Mouse (Mus musculus) spleen, adult 2 months (tissue): ENCODE measurements around the gene Dctpp1. TPM values are rescaled to one million over a fixed set of nuclear protein-coding genes. Genes with fewer than 3 reads are reported as not detected.
A peak's percentile ranks its signal among the peaks of the same experiment; 100 is the strongest.

Experiments used
- DNase-seq, 2 experiments: peaks; one replicate each; pipeline versions ENCODE4 v3.0.0 to v3.0.0-alpha.2; 2012 to 2021; ENCODE audit warnings: low spot score in 2 of 2, low read depth in 1 of 2
- H3K27ac ChIP-seq: fragments of 200-500 bp; 2 replicates; pipeline ENCODE4 v1.5.1; 2012; ENCODE audit warnings: low read length, inconsistent platforms; ENCODE audit not compliant: insufficient read depth
- H3K27me3 ChIP-seq: fragments of 200-500 bp; 2 replicates; pipeline ENCODE4 v1.6.1; 2012; ENCODE audit warnings: mild to moderate bottlenecking, moderate library complexity, low read length, inconsistent platforms; ENCODE audit not compliant: control insufficient read depth, insufficient read depth
- H3K36me3 ChIP-seq: fragments of 200-500 bp; 2 replicates; pipeline ENCODE4 v1.6.1; 2012; ENCODE audit warnings: mild to moderate bottlenecking, low read length, inconsistent platforms; ENCODE audit not compliant: control insufficient read depth, insufficient read depth
- H3K4me1 ChIP-seq: fragments of 200-500 bp; 2 replicates; pipeline ENCODE4 v1.6.1; 2011; ENCODE audit warnings: inconsistent platforms; ENCODE audit not compliant: control insufficient read depth, insufficient read depth, insufficient read length
- H3K4me3 ChIP-seq: fragments of 200-500 bp; 2 replicates; pipeline ENCODE4 v1.5.1; 2011; ENCODE audit warnings: mild to moderate bottlenecking, inconsistent platforms; ENCODE audit not compliant: insufficient read depth, insufficient read length; ENCODE audit errors: extremely low read depth
- CTCF ChIP-seq: fragments of 200-500 bp; IDR thresholded peaks from 2 replicates; pipeline ENCODE4 v1.5.1; 2011; ENCODE audit warnings: mild to moderate bottlenecking, inconsistent platforms; ENCODE audit not compliant: insufficient read depth, insufficient read length, insufficient replicate concordance; ENCODE audit errors: extremely low read depth
- POLR2A ChIP-seq: fragments of 200-500 bp; IDR thresholded peaks from 2 replicates; pipeline ENCODE4 v1.6.1; 2011; ENCODE audit warnings: low read depth, low read length, inconsistent platforms
- WGBS: fragments of 180-500 bp; shearing (Covaris S2); methylation state at CpG from one replicate; pipeline ENCODE4 v1.1.7; 2018; 5-methylcytosine and 5-hydroxymethylcytosine counted together
- polyA plus RNA-seq: library from polyadenylated mRNA; depleted of rRNA; stranded (reverse); fragments of >200 nt; gene quantifications from 2 replicates; pipeline ENCODE4 v1.2.3, GENCODE M21; 2012; rRNA removed

Dctpp1 gene
- polyA plus RNA-seq = 30.8 and 37.5 TPM in 2 replicates

DNA sequence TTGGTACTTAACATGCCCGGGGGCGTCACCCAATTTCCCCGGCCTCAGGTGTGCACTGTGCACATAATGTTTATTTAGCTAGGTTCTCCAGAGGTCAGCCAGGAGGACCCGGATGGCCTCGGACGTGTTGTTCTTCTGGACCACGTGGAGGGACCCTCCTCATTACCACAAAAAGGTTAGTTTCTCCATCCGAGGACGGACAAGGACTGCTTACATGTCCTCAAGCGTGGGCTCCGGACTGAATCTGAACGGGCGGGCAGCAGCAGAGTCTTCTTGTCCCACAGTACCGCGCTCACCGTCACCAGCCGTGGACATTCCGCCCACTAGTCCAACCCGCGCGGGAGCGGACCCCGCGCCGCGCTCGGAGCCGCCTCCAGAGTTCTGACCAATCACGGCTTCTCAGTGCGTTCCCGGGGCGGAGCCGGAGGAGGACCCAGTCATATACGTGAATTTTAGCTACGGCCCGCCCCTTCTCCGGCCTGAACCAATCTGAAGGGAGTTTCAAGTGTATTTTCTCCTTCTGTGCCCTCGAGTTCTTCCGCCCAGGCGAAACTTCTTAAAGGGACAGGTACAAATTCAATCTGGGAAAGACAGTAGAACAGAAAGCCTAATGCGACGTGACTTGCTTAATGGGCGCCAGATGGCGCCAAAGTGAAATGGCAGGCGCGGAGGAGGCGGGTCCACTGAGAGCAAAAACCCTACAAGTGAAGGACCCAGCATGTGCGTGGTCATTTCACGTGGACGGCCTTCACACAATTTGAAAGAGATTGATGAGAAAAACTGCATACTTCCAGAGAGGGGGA lies at the start of gene Dctpp1:
Gene Dctpp1 (minus strand): TSS at position 401 of the 803 bp plus-strand sequence.
- no peaks in the 10 kb centered on the region for H3K27me3 ChIP-seq
- no peaks in the 10 kb centered on the region; the same call in 1 of the 2 replicates for H3K4me1 ChIP-seq
- H3K27ac ChIP-seq = peak within 1 kb of the TSS; percentile 48
- peak; percentile 97 to 98 for DNase-seq
- no peaks in the 10 kb centered on the region for H3K36me3 ChIP-seq
- WGBS = under 1% methylated on average over 50 of the region's 50 CpGs
- H3K4me3 ChIP-seq = peak within 1 kb of the TSS; percentile 90
- peak; percentile 77; the same call in 1 of the 2 replicates for TF ChIP-seq CTCF
- no peak; the same call in 1 of the 2 replicates for TF ChIP-seq POLR2A

- no peaks in the 10 kb centered on the region for H3K4me1 ChIP-seq
- no peak overlapping the region for H3K27ac ChIP-seq
- peaks cover 48% of the 10 kb centered on the region for H3K36me3 ChIP-seq
- 93% methylated on average over 12 of the region's 12 CpGs for WGBS
- DNase-seq = no peak
- H3K4me3 ChIP-seq = no peak overlapping the region
- no peak for TF ChIP-seq CTCF
- TF ChIP-seq POLR2A = no peak
- H3K27me3 ChIP-seq = no peaks in the 10 kb centered on the region
Observed at GRCm38 (mm10) chr7:127309951-127310350, 49.4 kb upstream of the Dctpp1 start.

GRCm38 (mm10) chr7:127308887-127309286 lies 48.4 kb upstream of the Dctpp1 start:
- TF ChIP-seq POLR2A (no peak), CTCF (no peak)
- no peak overlapping the region for H3K27ac ChIP-seq
- no peaks in the 10 kb centered on the region for H3K27me3 ChIP-seq
- DNase-seq = no peak
- WGBS = 89% methylated on average over 4 of the region's 4 CpGs
- no peak overlapping the region for H3K4me3 ChIP-seq
- H3K36me3 ChIP-seq = peaks cover 46% of the 10 kb centered on the region
- no peaks in the 10 kb centered on the region for H3K4me1 ChIP-seq

GRCm38 (mm10) chr7:127308431-127308830 lies 47.9 kb upstream of the Dctpp1 start:
- H3K27ac ChIP-seq = no peak overlapping the region
- H3K27me3 ChIP-seq = no peaks in the 10 kb centered on the region
- TF ChIP-seq POLR2A (no peak), CTCF (no peak)
- no peaks in the 10 kb centered on the region for H3K4me1 ChIP-seq
- peaks cover 43% of the 10 kb centered on the region for H3K36me3 ChIP-seq
- H3K4me3 ChIP-seq = no peak overlapping the region
- WGBS = 72% methylated on average over 2 of the region's 2 CpGs
- DNase-seq = no peak

DNA sequence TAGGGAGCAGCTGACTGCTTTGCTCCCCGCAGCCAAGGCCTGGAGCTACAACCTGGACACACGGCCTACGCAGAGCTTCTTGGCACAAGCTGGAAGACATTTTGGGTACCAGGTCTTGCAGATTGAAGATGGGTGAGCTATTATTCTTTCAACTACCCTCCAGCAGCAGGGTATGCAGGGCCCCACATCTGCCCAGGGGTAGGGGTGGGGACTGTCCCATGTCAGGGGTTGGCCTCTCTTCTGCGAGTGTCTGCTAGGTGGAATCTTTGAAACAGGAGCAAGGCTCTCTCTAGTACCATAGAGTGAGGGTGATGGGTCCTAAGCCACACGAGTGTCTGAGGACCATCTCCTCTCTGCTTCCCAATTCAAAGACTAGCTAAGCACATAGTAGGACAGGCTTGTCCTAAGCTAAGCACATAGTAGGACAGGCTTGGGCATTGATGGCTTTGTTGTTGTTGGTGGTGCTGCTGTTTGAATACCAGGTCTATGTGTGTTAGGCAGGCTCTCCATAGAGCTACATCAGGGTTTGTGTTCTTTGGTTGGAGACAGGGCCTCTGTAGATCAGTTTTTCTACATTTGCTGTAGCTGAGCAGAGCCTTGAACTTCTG lies 37.2 kb upstream of the Dctpp1 start:
- peaks cover 3% of the 10 kb centered on the region; the same call in 1 of the 2 replicates for H3K4me1 ChIP-seq

DNA sequence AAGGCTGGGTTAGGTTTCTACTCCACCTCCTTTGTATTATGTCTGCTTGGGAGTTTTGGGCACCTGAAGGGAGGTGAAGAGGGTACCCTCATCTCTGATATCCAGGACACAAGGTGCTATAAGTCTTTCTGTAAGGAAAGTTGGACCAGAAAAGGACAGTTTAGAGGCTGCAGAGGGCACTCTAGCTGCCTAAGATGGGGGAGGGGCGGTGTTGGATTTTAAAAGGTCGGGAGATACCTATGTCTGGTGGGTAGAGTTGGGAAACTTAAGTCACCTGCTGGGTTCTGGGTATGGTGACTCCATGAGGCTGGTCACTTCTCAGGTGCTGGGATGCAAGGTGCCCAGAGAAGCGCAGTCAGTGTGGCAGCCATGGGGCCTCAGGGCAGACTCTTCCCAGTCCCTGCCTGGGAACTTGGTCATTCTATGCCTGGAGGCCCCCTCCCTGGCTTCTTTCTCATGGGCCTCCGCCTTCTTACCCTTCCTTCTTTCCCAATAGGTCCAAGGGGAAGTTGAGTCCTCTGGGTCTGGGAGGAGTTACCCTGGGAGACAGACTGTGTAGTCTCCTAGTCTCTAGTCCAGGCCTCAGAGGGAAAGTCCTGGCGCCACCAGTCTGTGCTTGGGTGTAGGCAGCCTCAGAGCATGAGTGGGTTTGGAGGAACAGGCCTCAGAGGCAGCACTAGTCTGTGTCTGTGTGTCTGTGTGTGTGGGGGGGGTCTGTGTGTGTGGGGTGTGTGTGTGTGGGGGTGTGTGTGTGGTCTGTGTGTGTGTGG lies 36.5 kb upstream of the Dctpp1 start:
- no peak for DNase-seq
- no peaks in the 10 kb centered on the region for H3K27me3 ChIP-seq
- H3K4me1 ChIP-seq = peaks cover 3% of the 10 kb centered on the region; the same call in 1 of the 2 replicates
- 55% methylated on average over 5 of the region's 5 CpGs for WGBS
- TF ChIP-seq POLR2A (no peak), CTCF (no peak)
- peaks cover 14% of the 10 kb centered on the region for H3K36me3 ChIP-seq
- peak overlapping the region; percentile 67 for H3K4me3 ChIP-seq
- H3K27ac ChIP-seq = peak overlapping the region; percentile 92

More for the DNA sequence above, 37.2 kb upstream of the Dctpp1 start:
- WGBS = 60% methylated on average over 5 of the region's 5 CpGs
- Histone ChIP-seq H3K4me3 (peak overlapping the region; percentile 67), H3K27me3 (no peaks in the 10 kb centered on the region), H3K36me3 (peaks cover 18% of the 10 kb centered on the region), H3K27ac (peak overlapping the region; percentile 92; the same call in 1 of the 2 replicates)
- TF ChIP-seq POLR2A (no peak), CTCF (no peak)
- no peak for DNase-seq
